Mouse (Mus musculus): Measurements from ENCODE around the gene Rtn1.
"Not testable (repeated sequence)": the region's sequence is repeated elsewhere in the genome, so short reads cannot be mapped to it uniquely, and the experiment has no call there.

The Rtn1 gene

GRCm38 (mm10) chr12:72323778-72324177 is 85.1 kb downstream of the Rtn1 start:
- DNase-seq = no peak

DNA sequence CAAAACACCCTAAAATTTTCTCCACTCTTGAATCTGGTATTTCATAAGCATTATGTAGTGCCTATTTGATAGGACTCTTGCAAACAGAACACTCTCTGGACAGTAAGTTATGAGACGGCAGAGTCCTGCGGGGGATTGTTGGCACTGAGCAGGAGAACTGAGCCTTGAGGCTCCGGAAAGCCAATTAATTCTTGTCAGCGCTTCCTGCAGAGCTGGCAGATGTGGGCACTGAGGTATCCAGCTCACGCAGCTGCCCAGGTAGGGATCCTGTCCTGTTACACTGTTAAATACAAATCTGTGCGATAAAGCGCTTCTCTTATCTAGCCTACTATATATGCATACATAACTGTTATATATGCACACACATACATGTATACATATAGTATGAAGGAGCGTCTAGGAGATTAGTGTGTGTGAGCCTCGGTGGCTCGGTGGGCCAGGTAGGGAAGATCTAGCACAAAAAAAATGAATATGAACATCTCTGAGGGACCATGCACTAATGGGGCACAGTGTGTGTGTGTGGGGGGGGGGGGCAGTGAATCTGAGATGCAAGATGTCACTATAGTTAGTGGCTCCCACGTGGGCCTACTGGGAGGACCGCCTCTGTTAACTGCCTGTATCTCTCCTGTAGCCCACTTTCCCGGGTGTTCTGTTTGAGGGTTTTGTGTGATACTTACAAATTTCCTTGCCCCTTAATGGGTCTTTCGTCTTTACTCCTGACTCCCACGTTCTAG is 93.0 kb downstream of the Rtn1 start:
- DNase-seq = no peak

GRCm38 (mm10) chr12:72310818-72311217 is 98.0 kb downstream of the Rtn1 start:
- DNase-seq = no peak

GRCm38 (mm10) chr12:72308506-72308905 is 100.3 kb downstream of the Rtn1 start:
- no peak for DNase-seq

GRCm38 (mm10) chr12:72306281-72306680 is 102.6 kb downstream of the Rtn1 start:
- DNase-seq = no peak

- no peak for DNase-seq
Observed at GRCm38 (mm10) chr12:72305421-72305820, 103.4 kb downstream of the Rtn1 start.

DNA sequence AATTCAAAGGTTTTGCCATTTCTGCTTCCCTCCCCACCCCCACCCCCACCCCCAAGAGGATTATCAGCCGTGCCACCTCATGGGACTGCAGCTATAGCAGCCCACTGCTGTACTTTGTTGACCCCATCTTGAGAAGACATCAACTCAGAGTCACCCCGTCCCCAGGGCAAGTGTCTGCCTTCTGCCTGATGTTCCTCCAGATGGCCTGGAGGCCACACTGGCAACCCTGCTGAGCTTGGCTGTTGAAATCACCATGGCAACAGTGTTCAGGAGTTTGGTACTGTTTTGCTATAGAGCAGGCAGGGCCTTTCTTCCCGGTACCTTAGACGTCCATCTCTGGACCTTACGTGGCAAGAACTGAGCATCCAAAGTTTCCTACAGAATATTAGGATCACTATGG is 103.9 kb downstream of the Rtn1 start:
- no peak for DNase-seq

- no peak for DNase-seq
Observed at GRCm38 (mm10) chr12:72304347-72304688, 104.5 kb downstream of the Rtn1 start.

DNA sequence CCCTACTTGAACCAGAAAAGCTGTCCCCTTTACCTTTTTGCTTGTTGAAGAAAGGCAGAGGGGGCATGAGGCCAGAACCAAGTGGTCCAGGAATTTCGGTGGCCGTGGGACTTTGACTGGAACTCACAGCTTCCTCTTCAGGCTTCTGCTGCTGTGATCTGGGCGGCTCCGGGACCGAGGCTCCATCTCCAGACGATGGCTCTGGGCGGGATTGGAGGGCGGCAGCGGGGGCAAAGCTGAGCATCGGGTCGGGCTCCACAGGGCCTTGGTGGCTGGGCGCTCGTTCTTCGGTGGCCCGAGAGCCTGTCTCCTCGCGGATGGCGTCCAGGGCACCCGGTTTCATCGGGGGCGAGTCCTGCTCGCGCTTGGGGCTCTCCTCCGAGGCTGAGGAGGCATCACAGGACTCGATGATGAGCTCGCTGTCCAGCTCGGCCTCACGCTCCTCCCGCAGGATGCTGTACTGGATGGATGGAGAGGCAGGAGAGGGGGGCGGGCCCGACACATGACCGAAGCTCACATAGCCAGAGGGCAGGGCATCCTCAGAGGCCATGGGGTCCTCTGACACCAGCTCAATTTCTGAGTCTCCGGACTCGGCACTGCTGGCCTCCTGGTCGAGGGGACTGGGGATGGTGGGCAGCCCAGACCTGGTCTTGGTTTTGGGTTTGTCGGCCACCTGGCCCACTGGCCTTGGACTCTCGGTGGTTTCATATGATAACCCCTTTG is 105.1 kb downstream of the Rtn1 start:
- DNase-seq = no peak

DNA sequence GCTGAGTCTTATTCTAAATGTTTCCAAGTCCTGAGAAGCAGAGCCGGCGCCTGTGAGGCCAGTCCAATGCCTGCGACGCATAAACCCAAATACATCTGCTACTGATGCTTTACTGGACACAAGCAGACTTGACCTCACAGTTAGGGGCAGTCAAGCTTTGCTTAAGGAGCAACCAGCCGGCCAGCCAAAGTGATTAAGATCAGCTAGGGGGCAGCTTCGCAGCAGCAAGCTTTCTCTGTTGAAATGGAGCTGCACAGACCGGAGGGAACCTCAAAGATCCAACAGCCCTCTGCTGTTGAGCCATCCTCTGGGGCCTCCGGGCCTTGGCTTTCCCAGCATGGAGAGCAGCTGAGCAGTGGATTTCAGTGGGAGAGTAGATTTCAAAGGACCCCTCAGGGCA is 107.4 kb downstream of the Rtn1 start:
- DNase-seq = no peak

- no peak for DNase-seq
Observed at GRCm38 (mm10) chr12:72300971-72301370, 107.9 kb downstream of the Rtn1 start.

GRCm38 (mm10) chr12:72298222-72298621 is 110.6 kb downstream of the Rtn1 start:
- DNase-seq = no peak

- DNase-seq = no peak
Observed at GRCm38 (mm10) chr12:72296552-72296951, 112.3 kb downstream of the Rtn1 start.

- DNase-seq = not testable (repeated sequence)
Observed at GRCm38 (mm10) chr12:72293185-72293584, 115.7 kb downstream of the Rtn1 start.

DNA sequence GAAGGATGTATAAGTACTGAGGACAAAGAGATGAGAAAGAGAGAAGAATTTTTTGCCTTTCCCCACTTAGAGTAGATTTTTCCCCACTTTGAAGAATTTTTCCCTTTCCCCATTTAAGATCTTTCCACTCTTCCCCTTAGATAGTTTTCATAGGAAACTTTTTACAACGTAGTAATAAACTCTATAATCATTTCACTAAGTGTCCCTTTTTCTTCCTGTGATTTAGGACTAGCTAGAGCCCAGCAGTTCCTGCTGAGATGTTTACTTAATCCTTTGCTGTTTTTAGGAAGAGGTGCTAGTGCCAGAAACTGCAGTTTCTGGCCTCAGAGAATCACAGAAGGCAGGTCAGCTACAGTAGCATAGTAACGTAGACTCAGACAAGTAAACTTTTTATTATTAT is 116.3 kb downstream of the Rtn1 start:
- no peak for DNase-seq

- no peak for DNase-seq
Observed at GRCm38 (mm10) chr12:72291266-72291665, 117.6 kb downstream of the Rtn1 start.

DNA sequence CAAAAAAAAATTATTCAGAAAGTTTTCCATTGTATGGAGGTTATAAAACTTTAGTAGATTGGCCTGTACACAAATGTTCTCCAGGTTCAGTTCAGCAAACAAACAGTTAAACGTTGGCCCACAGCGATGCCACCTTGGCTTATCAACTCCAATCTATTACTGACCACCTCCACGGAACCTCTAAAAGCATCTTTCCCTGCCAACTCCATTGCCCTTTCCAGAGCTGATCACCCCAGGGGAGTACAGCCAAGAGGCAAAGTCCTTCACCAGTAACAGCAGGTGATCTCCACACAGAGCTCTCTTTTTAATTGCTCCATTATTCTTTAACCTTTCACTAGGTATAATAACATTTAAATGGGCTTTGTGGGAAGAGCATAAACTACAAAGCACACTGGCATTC is 120.6 kb downstream of the Rtn1 start:
- DNase-seq = peak; percentile 27 to 44

DNA sequence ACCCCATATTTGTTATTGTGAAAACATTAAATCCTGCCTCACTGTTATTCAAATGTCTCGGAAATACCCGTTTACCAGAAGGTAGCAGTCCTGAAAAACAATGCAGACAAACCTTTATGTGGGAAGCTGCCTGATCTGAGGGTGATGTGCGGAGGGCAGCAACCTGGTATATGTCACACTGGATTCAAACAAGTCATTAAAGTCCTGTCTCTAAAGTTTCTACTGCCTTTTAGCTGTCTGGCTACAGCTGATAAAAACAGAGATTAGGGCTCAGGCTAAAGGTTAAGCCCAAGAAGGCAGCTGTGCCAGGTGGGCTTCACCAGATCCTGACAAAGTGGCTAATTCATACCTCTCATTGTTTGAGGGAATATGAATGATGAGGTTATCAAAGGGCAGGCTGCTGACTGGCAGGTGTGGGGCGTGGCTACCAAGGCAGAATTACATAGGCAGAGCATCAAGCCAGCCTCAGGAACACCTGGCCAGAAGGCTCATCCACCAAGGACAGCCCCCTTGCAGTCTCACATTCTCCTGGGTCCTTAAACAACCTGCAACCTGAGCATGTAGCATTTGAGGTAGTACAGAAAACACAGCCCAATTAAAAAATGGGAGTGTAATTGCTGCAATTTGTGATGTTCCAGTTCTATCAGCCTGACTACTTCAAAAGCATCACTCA is 121.4 kb downstream of the Rtn1 start:
- no peak for DNase-seq

- no peak for DNase-seq
Observed at GRCm38 (mm10) chr12:72285366-72286345, 123.2 kb downstream of the Rtn1 start.

- DNase-seq = no peak
Observed at GRCm38 (mm10) chr12:72284576-72284975, 124.3 kb downstream of the Rtn1 start.

DNA sequence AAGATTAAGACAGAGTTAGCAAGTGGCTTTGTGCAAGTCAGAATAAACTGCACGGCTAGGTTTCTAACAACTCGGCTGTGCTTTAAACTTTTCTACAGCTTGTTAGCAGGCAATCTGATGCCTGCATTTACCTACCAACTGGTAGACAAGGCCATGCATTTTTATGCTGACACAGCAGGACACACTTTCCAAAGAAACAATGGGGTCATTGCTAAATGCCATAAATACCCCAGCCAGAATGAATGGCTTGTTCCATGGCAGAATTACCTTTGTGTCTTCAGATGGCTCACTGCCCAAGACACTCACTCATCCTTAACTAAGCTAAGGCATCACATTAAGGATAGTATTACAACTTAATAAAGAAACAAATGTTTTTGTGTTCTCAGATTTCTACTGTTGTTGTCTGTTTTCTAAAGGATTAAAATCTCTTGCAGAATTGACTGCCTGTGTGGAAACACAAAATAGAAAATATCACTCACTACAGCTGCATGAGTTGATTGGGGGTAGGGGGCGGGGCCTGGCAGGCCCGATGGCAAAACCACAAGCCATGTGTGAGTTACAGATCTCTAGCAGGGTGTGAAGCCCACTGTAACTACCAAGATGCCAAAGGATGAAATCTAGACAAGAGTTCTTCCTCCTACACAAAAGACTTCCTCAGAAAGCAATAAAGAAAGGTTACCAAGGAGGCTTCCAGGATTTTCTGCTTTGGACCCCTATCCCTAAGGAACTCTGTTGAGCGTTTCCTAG is 129.6 kb downstream of the Rtn1 start:
- DNase-seq = no peak
